Mouse (Mus musculus) forebrain, embryonic 14.5 days (tissue): ENCODE results near the gene Rasgef1b. TPM values are rescaled to one million over a fixed set of nuclear protein-coding genes. Genes with fewer than 3 reads are reported as not detected.

Experiments
- ATAC-seq: fragments of 200-750 bp; cut with Nextera tagmentation; 2 replicates; pipeline ENCODE4 v1.8.0; 2017; ENCODE audit warnings: mild to moderate bottlenecking, moderate library complexity
- DNase-seq: peaks from one replicate; pipeline ENCODE4 v3.0.0-alpha.2; 2015; ENCODE audit warnings: low spot score
- H3K27ac ChIP-seq: fragments of 300-500 bp; sonication (generic); 2 replicates; pipeline ENCODE4 v1.5.1; 2014; ENCODE audit warnings: low read depth, mild to moderate bottlenecking, control low read depth, low read length, moderate library complexity
- H3K27me3 ChIP-seq: fragments of 300-500 bp; sonication (generic); replicated peaks from 2 replicates; pipeline ENCODE4 v1.6.1; 2014; ENCODE audit warnings: low read length, control low read depth, mixed read lengths; ENCODE audit not compliant: control insufficient read depth, insufficient read depth
- H3K36me3 ChIP-seq: fragments of 300-500 bp; sonication (generic); 2 replicates; pipeline ENCODE4 v1.6.1; 2014; ENCODE audit warnings: low read length, control low read depth; ENCODE audit not compliant: control insufficient read depth, insufficient read depth
- H3K4me1 ChIP-seq: fragments of 300-500 bp; sonication (generic); 2 replicates; pipeline ENCODE4 v1.6.1; 2014; ENCODE audit warnings: antibody characterized with exemption, low read length, control low read depth; ENCODE audit not compliant: control insufficient read depth, insufficient read depth
- H3K4me2 ChIP-seq: fragments of 300-500 bp; sonication (generic); 2 replicates; pipeline ENCODE4 v1.6.1; 2014; ENCODE audit warnings: mild to moderate bottlenecking, control low read depth, low read length
- H3K4me3 ChIP-seq: fragments of 300-500 bp; sonication (generic); 2 replicates; pipeline ENCODE4 v1.5.1; 2014; ENCODE audit warnings: low read depth, low read length, control low read depth
- H3K9ac ChIP-seq: fragments of 300-500 bp; sonication (generic); 2 replicates; pipeline ENCODE4 v1.6.1; 2014; ENCODE audit warnings: mild to moderate bottlenecking, low read length, control low read depth, moderate library complexity
- H3K9me3 ChIP-seq: fragments of 300-500 bp; sonication (generic); replicated peaks from 2 replicates; pipeline ENCODE4 v1.6.1; 2016; ENCODE audit warnings: low read length, control low read depth, mixed read lengths; ENCODE audit not compliant: control insufficient read depth
- WGBS: fragments of 180-500 bp; shearing (Covaris S2); extraction: QIAGEN DNeasy Blood & Tissue Kit; methylation state at CpG from one replicate; pipeline ENCODE4 v1.1.7; 2014; 5-methylcytosine and 5-hydroxymethylcytosine counted together
- polyA plus RNA-seq: library from polyadenylated mRNA; unstranded; fragments of >200 nt; fragmentation: Nextera tagmentation; extraction: Ambion mirVana; gene quantifications from 2 replicates; pipeline ENCODE4 v1.2.1, GENCODE M21; 2014

Rasgef1b gene
- polyA plus RNA-seq, 1 experiment from 2014 or later = 97.5 TPM

DNA sequence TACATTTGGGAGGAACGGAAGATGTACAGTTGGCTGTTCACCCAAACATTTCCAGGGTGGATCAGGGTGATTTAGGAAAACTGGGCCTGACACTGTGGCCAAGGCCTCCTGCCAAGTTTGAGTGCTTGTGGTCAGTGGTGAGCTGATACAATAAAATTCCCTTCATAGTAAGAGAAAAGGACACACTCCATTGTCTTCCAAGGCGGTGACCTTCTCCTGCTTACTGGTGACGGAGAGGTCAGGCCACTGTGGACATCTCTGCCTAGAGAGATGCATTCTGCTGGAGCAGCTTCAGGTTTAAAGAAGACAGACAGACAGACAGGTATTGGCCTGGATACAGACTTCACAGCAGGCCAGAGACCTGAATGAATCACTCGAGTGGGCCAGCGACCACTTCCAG, 340.7 kb downstream of the Rasgef1b start:
- no peak for ATAC-seq
- H3K27ac ChIP-seq = no peak overlapping the region
- peaks cover 10% of the 10 kb centered on the region; the same call in 1 of the 2 replicates for H3K4me1 ChIP-seq
- H3K4me2 ChIP-seq = no peak overlapping the region
- H3K27me3 ChIP-seq = no peaks in the 10 kb centered on the region
- WGBS = 71% methylated on average over 5 of the region's 5 CpGs
- no peak overlapping the region for H3K9ac ChIP-seq
- no peaks in the 10 kb centered on the region for H3K36me3 ChIP-seq
- H3K4me3 ChIP-seq = no peak overlapping the region
- no peaks in the 10 kb centered on the region for H3K9me3 ChIP-seq
- DNase-seq = no peak

DNA sequence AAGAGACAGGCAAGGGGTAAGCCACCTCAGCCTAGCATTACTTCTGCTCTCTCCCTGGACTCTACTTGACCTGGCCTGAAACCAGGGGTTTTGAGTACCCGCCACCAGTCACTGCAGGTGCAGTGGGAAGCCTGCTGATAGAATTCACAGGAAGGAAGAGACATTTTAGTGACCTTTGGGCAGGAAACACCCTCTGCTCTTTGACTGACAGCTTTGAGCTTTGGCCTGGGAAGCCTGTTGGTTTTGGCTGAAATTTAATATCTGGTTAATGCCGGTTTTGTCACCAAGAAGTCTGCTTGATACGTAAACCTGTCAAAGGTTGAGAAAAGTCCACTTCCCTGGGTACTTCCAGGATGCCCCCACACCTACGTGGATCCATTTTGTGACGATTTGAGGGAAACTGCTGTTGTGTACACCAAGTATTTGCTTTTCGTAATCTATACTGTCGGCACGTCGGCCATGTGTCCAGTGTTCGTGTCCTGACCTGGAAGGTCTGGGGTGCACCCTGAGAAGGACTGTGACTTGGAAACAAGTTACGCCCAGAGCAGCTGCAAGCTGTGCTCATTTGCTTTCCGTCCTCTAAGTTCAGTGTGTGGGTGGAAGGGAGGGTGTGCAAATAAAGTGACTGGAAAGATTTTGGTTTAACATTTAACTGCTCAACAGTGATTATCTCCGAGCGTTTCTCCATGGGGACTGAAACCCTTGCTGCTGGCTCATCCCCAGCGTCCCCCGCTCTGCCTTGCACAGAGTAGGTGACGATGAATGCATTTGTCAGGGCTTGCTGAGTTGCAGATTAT, 341.5 kb downstream of the Rasgef1b start:
- H3K9ac ChIP-seq = no peak overlapping the region
- WGBS = 89% methylated on average over 17 of the region's 17 CpGs
- H3K4me2 ChIP-seq = no peak overlapping the region
- peaks cover 10% of the 10 kb centered on the region; the same call in 1 of the 2 replicates for H3K4me1 ChIP-seq
- H3K4me3 ChIP-seq = no peak overlapping the region
- ATAC-seq (no peak), DNase-seq (no peak)
- no peaks in the 10 kb centered on the region for H3K27me3 ChIP-seq
- H3K27ac ChIP-seq = no peak overlapping the region
- no peaks in the 10 kb centered on the region for H3K9me3 ChIP-seq
- no peaks in the 10 kb centered on the region for H3K36me3 ChIP-seq

DNA sequence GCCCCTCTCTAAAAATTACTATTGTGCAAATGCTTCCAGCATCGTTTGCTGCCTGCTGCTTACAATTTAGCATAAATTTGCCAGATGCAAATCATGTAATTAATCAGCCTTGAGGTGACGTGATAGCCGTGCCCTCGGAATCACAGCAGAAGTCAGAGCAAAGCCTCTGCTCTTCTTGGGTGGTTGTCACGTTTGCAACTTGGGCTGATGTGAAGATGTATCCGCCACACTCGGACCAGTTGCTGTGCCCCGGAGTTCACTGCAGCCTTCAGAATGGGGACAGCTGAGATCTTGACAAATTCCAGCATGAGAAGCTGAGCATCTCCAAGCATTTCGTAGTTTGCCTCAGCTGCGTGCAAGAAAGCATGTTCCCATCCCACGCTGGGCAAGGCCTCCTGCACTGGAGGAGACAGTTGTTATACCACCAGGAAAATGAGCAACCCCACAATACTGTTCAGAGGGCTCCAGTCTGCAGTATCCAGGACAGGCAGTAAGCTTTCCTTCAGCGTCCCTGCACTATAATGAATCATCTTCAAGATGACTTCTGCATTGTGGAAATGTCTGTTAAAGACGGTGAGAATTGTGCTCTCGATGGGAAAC, 342.5 kb downstream of the Rasgef1b start:
- Histone ChIP-seq H3K4me3 (no peak overlapping the region), H3K27ac (no peak overlapping the region), H3K4me2 (no peak overlapping the region), H3K9me3 (no peaks in the 10 kb centered on the region), H3K36me3 (no peaks in the 10 kb centered on the region), H3K4me1 (peaks cover 8% of the 10 kb centered on the region; the same call in 1 of the 2 replicates), H3K9ac (no peak overlapping the region), H3K27me3 (no peaks in the 10 kb centered on the region)
- no peak for ATAC-seq
- peak; percentile 41 for DNase-seq
- WGBS = 42% methylated on average over 14 of the region's 14 CpGs

GRCm38 (mm10) chr5:99385737-99386136, 343.1 kb downstream of the Rasgef1b start:
- Histone ChIP-seq H3K4me3 (no peak overlapping the region), H3K36me3 (no peaks in the 10 kb centered on the region), H3K9ac (no peak overlapping the region), H3K4me2 (no peak overlapping the region), H3K4me1 (peaks cover 7% of the 10 kb centered on the region; the same call in 1 of the 2 replicates), H3K9me3 (no peaks in the 10 kb centered on the region), H3K27ac (no peak overlapping the region), H3K27me3 (no peaks in the 10 kb centered on the region)
- DNase-seq (no peak), ATAC-seq (no peak)
- WGBS = 54% methylated on average over 8 of the region's 8 CpGs

GRCm38 (mm10) chr5:99385090-99385489, 343.8 kb downstream of the Rasgef1b start:
- Histone ChIP-seq H3K4me3 (no peak overlapping the region), H3K27me3 (no peaks in the 10 kb centered on the region), H3K4me1 (peaks cover 10% of the 10 kb centered on the region; the same call in 1 of the 2 replicates), H3K27ac (no peak overlapping the region), H3K9ac (no peak overlapping the region), H3K4me2 (no peak overlapping the region), H3K9me3 (no peaks in the 10 kb centered on the region), H3K36me3 (no peaks in the 10 kb centered on the region)
- DNase-seq (no peak), ATAC-seq (no peak)
- WGBS = 47% methylated on average over 1 of the region's 1 CpGs

DNA sequence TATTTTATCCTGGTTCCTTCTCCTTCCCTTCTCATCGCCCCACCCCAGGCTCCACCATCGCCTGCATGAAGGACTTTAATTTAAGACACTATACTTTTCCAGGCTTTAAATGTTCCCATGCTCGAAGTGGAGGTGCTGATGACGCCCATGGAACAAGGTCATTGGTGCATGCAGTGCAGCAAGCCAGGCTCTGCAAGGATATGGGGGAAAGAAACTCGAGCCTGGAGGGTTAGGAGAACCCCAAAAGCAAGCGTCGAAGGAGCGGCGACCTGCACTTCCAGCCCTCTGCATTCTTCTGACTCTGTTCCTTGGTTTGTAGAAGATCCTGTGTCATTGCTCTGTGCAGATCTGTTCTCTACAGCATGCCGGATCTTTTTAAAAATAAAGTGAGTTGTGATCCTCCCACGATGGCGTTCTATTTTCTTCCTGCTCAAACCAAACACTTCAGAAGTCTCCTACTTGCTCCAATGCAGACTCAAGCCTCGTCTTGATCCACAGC, 345.0 kb downstream of the Rasgef1b start:
- Histone ChIP-seq H3K36me3 (no peaks in the 10 kb centered on the region), H3K9ac (no peak overlapping the region), H3K4me3 (no peak overlapping the region), H3K27ac (no peak overlapping the region), H3K4me1 (peaks cover 14% of the 10 kb centered on the region; the same call in 1 of the 2 replicates), H3K9me3 (no peaks in the 10 kb centered on the region), H3K4me2 (no peak overlapping the region), H3K27me3 (no peaks in the 10 kb centered on the region)
- no peak for DNase-seq
- WGBS = 80% methylated on average over 13 of the region's 13 CpGs
- no peak for ATAC-seq

DNA sequence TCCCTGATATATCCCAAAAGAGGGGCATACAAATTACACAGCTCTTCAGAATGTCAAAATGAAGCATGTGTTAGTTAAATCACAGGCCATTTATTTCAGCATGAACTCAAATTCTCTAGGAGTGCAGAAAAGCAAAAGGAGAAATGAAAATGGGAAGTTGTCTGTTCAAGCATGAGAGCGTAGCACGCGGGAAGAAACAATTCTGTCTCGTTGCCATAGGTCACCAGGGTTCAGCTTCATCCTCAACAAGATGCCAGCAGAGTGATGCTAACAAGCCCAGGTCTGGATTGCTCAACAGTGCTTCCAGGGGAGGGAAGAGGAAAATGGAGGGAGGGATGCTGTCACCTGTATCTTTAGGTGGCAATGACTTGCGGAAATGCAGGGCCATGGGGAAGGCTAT, 346.1 kb downstream of the Rasgef1b start:
- no peak overlapping the region for H3K4me2 ChIP-seq
- H3K9me3 ChIP-seq = no peaks in the 10 kb centered on the region
- no peaks in the 10 kb centered on the region for H3K36me3 ChIP-seq
- H3K9ac ChIP-seq = no peak overlapping the region
- no peaks in the 10 kb centered on the region for H3K27me3 ChIP-seq
- no peak for ATAC-seq
- no peak overlapping the region for H3K4me3 ChIP-seq
- H3K4me1 ChIP-seq = peaks cover 23% of the 10 kb centered on the region; the same call in 1 of the 2 replicates
- H3K27ac ChIP-seq = no peak overlapping the region
- DNase-seq = no peak
- 85% methylated on average over 5 of the region's 5 CpGs for WGBS

DNA sequence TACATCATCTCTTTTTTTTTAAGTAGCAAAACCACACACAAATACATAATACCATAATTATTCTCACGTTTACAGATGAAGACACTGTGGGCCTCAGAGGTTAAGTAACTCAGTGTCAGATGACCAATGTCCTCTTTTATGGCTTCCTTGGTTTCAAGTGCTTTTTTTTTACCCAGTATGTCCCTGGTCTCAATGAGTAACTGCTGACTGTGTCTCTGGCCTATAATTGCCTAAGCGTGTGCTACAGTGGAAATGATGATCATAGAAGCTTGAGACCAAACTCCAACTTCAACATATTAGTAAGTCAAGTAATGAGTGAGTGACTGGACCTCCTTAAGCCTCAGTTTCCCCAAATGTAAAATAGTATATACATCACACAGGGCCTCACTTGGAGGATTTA, 347.2 kb downstream of the Rasgef1b start:
- no peaks in the 10 kb centered on the region for H3K27me3 ChIP-seq
- ATAC-seq (no peak), DNase-seq (no peak)
- H3K36me3 ChIP-seq = no peaks in the 10 kb centered on the region
- no peaks in the 10 kb centered on the region for H3K9me3 ChIP-seq
- H3K27ac ChIP-seq = no peak overlapping the region
- H3K9ac ChIP-seq = no peak overlapping the region
- peaks cover 23% of the 10 kb centered on the region; the same call in 1 of the 2 replicates for H3K4me1 ChIP-seq
- H3K4me3 ChIP-seq = no peak overlapping the region
- WGBS = 85% methylated on average over 2 of the region's 2 CpGs
- H3K4me2 ChIP-seq = no peak overlapping the region

DNA sequence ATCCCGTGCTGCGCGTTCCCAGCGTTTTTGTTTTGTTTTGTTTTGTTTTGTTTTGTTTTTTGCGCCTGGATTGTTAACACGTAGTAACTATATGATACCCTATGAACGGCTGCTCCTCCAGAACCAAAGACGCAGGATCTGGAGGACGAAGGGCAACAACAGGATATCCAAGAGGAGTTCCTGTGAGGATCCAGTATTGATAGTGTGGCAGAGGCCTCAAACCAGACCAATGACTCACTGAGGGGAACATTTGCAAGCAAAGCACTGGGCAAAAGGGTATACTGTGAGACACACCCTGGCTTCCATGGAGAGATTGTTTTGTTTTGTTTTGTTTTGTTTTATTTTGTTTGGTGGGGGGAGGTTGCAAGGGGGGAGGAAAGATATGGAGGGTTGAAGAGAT, 348.0 kb downstream of the Rasgef1b start:
- Histone ChIP-seq H3K4me1 (peaks cover 18% of the 10 kb centered on the region; the same call in 1 of the 2 replicates), H3K27ac (no peak overlapping the region), H3K27me3 (no peaks in the 10 kb centered on the region), H3K4me2 (no peak overlapping the region), H3K9me3 (no peaks in the 10 kb centered on the region), H3K9ac (no peak overlapping the region), H3K36me3 (no peaks in the 10 kb centered on the region), H3K4me3 (no peak overlapping the region)
- DNase-seq = no peak
- ATAC-seq = no peak
- 94% methylated on average over 9 of the region's 9 CpGs for WGBS
